Mouse (Mus musculus) kidney, adult 9 months (tissue): Measurements from ENCODE around the gene Isy1.

Source experiments
- DNase-seq: peaks from one replicate; pipeline ENCODE4 v3.0.0; 2022

Gene Isy1

DNA sequence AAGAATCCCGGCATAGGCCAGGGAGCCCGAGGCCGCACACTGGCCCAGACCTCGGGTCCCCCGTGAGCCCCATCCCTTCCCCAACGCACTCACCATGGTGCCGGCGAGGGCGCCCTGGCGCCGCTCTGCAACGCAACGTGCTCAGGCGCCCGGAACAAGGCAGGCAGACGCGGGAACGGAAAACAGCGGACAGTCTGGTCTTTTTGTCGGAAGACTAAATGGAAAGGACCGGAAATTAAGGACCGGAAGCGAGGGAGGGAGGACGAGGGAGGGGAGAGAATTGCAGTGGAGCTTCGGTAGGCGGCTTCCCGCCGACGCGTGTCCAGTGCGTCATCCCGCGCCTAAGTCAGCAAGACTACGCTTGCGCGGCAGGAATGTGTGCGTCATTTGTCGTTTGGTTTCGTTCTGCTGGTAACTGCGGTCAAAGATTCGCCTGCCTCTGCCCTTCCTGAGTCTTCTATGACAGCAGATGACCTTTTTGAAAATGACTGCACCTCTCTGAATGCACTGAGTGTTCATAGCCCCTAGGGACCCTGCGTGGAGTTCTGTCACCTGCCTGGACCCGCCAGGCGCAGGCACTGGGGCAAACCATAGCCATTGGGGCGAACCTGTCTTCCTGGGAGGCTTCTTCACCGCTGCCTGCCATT lies at the start of gene Isy1:
TSS of gene Isy1 (minus strand) at position 248 of the 647 bp plus-strand sequence.
- peak; percentile 98 for DNase-seq

- peak; percentile 100 for DNase-seq
These were observed 49.1 kb upstream of the Isy1 start, which contains the start of gene Copg1 for GRCm38 (mm10) chr6:87887594-87888233. Copg1 (plus strand) TSS chr6:87887814.

- peak; percentile 52 for DNase-seq
These were observed 48.1 kb upstream of the Isy1 start for GRCm38 (mm10) chr6:87886721-87887120.

GRCm38 (mm10) chr6:87882816-87883215 lies 44.2 kb upstream of the Isy1 start:
- DNase-seq, result no peak

- DNase-seq, result no peak
These were observed 43.6 kb upstream of the Isy1 start for GRCm38 (mm10) chr6:87882221-87882620.

GRCm38 (mm10) chr6:87879628-87880027 lies 41.0 kb upstream of the Isy1 start:
- DNase-seq, result no peak

DNA sequence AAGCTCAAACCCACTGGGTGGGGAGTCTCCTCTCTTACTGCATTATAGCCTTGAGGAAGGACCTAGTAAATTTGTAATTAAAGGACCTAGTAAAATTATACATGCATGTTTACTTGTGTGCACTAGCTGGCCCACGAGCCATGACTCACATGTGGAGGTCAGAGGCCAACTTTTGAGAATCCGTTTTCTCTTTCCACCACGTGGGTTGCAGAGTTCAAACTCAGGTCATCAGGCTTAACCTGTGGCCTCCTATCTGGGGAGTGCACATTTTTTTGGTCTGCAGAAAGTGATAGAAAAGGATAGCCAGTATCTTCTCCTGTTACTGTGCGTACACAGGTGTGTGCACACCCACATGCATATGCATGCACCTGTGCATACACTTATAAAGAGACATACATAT lies 40.4 kb upstream of the Isy1 start:
- no peak for DNase-seq

- DNase-seq, result peak; percentile 69
These were observed 37.6 kb upstream of the Isy1 start for GRCm38 (mm10) chr6:87876068-87876643.

DNA sequence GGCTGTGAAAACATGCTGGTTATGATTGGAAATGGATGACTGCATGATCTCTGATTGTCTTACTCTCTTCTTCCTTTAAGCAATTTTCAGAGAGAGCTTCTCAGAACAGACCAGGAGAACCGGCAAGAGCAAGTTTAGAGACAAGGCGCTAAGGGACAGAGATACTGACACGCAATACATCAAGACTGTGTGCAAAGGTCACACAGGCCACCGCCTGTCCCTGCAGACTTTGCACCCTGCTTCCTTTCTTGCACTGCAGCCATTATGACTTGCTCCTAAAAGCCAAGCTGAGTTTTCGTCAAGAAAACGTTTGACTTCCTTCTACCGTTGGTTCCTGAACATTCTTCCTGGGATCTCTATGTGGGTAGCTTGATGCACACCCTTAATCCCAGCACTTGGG lies 37.0 kb upstream of the Isy1 start:
- DNase-seq, result peak; percentile 42

GRCm38 (mm10) chr6:87875083-87875482 lies 36.5 kb upstream of the Isy1 start:
- no peak for DNase-seq

DNA sequence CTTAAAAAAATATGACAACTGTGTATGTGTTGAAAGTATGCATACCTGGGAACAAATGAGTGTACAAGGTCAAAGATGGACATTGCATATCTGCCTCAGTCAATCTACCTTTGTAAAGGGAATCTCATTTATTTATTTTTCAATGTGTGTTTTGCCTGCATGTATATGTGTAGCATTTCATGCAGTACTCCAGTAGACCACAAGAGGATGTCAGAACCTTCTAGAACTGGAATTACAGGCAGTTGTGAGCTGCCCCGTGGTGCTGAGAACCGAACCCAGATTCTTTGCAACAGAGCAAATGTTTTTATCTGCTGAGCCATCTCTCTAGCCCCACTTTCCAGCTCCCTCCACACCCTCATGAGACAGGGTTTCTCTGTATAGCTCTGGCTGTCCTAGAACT lies 35.4 kb upstream of the Isy1 start:
- no peak for DNase-seq

GRCm38 (mm10) chr6:87873104-87873503 lies 34.5 kb upstream of the Isy1 start:
- DNase-seq, result peak; percentile 58

- no peak for DNase-seq
These were observed 32.6 kb upstream of the Isy1 start for GRCm38 (mm10) chr6:87871240-87871639.

DNA sequence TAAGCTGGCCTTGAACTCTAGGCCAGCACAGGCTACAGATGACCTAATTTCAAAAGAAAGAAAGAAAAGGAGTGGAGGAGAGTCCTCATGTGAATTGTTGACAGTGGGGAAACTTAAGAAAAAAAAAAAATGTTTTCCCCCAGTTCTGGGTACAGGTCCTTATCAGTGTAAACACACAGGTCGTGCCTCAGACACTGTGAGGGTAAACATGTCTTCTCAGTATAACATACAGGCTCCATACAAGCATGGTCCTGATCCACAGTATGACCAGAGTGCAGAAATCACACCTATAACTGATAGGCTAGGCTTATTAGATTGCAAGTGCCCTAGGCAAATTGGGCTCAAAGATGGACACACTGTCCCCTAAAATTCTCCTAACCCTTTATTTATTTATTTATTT lies 31.8 kb upstream of the Isy1 start:
- no peak for DNase-seq

DNA sequence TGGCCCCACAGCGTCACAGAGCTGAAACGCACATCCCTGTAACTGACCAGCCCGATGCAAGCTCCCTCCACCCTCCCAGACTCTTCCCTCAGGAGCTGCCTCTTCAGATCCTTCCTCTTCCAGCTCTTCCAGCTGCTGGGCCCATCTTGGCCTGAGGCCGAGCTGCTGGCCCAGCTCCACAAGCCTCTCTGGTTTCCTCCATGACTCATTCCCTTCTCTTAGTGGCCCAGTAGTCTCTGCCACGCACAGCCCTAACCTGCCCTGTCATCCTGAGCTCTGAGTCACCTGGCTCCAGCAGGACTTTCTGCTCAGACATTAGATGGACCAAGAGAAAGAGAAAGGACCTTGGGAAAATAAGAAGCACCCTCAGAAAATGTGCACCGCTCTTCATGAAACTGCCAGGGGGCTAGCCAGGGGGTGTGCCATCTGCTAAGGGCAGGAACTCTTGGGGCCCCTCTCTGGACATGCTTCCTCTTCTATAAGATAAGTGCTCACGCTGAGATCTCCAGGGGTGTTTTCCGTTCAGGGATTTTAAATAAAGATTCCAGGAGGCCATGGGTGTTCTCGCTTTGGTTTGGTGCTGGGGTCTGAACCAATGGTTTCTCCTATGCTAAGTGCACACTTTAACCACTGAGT lies 30.4 kb upstream of the Isy1 start:
- DNase-seq, result peak; percentile 46

- no peak for DNase-seq
These were observed 28.7 kb upstream of the Isy1 start for GRCm38 (mm10) chr6:87867256-87867655.

DNA sequence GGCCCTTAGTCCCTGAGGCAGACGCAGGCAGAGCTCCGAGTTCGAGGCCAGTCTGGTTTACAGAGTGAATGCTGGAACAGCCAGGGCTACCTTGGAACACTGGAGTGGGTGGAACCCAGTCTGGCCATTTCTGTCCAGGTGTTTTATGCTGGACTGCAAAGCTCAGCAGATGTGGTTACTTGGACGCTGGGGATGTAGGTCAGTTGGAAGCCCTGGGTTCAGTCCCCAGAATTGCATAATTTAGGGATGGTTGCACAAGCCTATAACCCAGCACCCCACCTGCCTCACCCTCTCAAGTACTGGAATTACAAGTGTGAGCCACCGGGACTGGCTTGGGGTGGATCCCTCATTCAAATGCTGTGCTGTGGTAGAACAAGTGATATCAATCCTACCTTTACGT lies 27.6 kb upstream of the Isy1 start:
- DNase-seq, result no peak

DNA sequence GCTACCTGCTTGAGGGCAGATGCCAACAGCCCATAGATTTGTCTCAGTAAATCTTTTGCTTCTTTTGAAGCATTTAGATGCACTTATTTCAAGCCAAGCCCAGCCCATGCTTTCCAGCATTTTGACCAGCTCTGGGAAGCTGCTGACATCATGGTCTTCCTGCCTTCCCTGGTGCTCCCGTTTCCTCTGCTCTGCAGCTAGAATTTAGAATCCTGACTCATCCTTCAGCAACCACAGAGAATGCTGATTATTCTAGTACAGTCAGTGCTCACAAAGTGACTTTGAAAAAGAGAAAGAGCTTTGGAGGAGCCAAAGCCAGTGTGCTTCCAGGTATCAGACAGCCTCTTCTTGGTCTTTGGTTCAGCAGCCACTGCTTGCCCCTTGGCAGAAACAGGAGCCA lies 18.5 kb upstream of the Isy1 start:
- no peak for DNase-seq

DNA sequence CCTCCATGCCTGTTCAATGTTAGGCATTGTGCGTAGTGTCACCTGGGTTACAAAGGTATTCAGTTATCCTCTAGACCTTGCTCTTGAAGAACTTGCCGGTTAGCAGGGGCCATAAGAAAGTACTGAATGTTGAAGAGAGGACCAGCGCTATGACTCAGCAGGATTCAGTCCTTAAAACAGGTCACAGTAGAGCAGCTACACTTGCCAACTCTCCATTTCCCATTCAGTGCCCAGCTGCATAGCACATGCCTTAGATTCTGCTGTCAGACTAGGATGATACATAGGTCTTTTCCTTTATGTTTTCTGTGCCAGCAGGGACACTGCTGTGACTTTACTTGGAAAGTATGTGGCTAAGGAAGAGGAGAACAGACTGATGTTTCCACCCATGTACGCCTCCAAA lies 14.8 kb upstream of the Isy1 start:
- peak; percentile 34 for DNase-seq

GRCm38 (mm10) chr6:87851871-87852270 lies 13.3 kb upstream of the Isy1 start:
- no peak for DNase-seq

- DNase-seq, result peak; percentile 96
These were observed 12.5 kb upstream of the Isy1 start, which contains the start of gene Cnbp for GRCm38 (mm10) chr6:87850900-87851614. Cnbp (minus strand) TSS chr6:87851106.

DNA sequence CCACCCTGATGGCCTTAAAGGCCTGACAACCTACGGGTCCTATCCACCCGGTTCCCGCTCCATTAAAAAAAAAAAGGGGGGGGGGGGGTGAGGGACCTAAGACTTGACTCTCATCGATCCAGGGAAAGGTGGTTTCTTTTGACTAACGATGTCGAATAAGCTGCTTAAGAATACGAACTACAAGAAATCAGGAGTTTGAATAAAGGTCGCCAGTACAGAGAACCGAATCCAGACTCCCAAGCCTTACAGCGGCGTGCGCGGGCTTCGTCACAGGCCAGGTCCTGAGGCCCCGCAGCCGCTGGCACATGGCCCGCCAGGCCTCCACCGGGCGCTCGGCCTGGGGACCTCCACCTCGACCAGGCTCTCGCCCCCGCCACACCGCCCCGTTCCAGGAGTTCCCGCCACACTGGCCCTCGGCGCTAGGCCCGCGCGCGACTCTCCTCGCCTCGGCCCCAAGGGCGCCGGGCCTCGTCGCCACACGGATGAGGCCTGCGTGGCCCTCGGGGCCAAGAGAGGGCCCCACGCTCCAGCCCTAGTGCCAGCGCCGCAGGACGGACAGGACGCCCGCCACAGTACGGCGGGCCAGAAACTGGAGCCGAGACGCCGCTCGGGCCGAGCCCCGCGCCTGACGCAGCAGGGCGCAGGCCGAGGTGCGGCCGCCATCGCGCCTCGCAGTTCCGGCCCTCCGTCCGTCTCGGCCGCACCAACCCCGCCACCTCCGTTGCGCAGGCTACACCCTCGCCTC lies 11.7 kb upstream of the Isy1 start:
- DNase-seq, result peak; percentile 58
